Mouse (Mus musculus) forebrain, embryonic 15.5 days (tissue): Measurements from ENCODE around the gene Slc48a1. TPM values are rescaled to one million over a fixed set of nuclear protein-coding genes. Genes with fewer than 3 reads are reported as not detected.

Experiments used
- ATAC-seq: fragments of 200-750 bp; cut with Nextera tagmentation; replicated peaks from 2 replicates; pipeline ENCODE4 v1.8.0; 2017; ENCODE audit warnings: mild to moderate bottlenecking, moderate TSS enrichment, moderate library complexity
- H3K27ac ChIP-seq: fragments of 300-500 bp; sonication (generic); replicated peaks from 2 replicates; pipeline ENCODE4 v1.5.1; 2015; ENCODE audit warnings: mild to moderate bottlenecking, inconsistent platforms
- H3K27me3 ChIP-seq: fragments of 300-500 bp; sonication (generic); 2 replicates; pipeline ENCODE4 v1.6.1; 2015; ENCODE audit warnings: inconsistent platforms
- H3K36me3 ChIP-seq: fragments of 300-500 bp; sonication (generic); 2 replicates; pipeline ENCODE4 v1.6.1; 2015; ENCODE audit warnings: mild to moderate bottlenecking, inconsistent platforms
- H3K4me1 ChIP-seq: fragments of 300-500 bp; sonication (generic); 2 replicates; pipeline ENCODE4 v1.6.1; 2015; ENCODE audit warnings: inconsistent platforms
- H3K4me2 ChIP-seq: fragments of 300-500 bp; sonication (generic); replicated peaks from 2 replicates; pipeline ENCODE4 v1.6.1; 2015; ENCODE audit warnings: mild to moderate bottlenecking, inconsistent platforms
- H3K4me3 ChIP-seq: fragments of 300-500 bp; sonication (generic); 2 replicates; pipeline ENCODE4 v1.5.1; 2015; ENCODE audit warnings: mild to moderate bottlenecking, inconsistent platforms
- H3K9ac ChIP-seq: fragments of 300-500 bp; sonication (generic); replicated peaks from 2 replicates; pipeline ENCODE4 v1.6.1; 2015; ENCODE audit warnings: mild to moderate bottlenecking, inconsistent platforms
- H3K9me3 ChIP-seq: fragments of 300-500 bp; sonication (generic); 2 replicates; pipeline ENCODE4 v1.6.1; 2016; ENCODE audit warnings: inconsistent platforms
- WGBS: fragments of 180-500 bp; shearing (Covaris S2); methylation state at CpG from one replicate; pipeline ENCODE4 v1.1.7; 2015; ENCODE audit warnings: mixed read lengths; 5-methylcytosine and 5-hydroxymethylcytosine counted together
- polyA plus RNA-seq: library from polyadenylated mRNA; unstranded; fragments of >200 nt; fragmentation: Nextera tagmentation; extraction: Ambion mirVana; gene quantifications from 2 replicates; pipeline ENCODE4 v1.2.1, GENCODE M21; 2015

Slc48a1 gene
- 64.9 and 66.6 TPM in 2 replicates for polyA plus RNA-seq

DNA sequence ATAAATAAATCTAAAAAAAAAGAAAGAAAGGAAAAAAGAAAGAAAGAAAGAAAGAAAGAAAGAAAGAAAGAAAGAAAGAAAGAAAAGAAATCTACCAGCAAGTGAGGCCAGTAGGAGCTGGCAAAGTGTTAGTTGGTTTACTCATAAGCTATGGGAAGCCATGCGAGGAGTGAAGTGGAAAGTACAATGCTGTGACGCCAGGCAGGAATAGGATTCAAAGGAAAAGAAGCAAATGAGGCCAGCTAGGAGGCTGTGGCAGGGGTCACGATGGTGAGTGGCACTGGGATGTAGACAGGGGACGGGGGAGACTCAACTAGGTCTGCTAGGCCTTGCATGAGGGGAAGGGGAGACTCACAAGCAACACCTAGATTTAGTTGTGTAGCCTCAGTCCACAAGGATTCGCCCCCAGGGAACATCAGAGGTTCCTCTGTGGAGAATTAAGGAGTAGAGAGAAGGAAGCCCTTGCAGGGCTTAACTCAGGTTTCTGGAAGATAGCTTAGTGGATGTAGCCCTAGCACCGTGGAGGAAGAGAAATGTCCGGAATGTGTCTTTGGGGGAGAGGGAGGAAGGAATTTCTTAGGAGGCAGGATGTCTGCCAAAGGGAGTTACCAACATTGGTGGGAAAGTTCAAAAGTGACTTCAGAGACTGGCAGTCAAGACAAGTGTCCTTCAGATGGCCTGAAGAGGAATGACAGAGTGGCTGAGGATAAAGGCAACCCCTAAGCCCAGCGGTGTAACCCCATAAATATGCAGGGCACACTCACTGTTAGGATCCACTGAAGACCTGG lies at the start of gene Slc48a1:
Gene Slc48a1 (plus strand): TSS at position 210 of the 788 bp plus-strand sequence.
- H3K9ac ChIP-seq, result no peak within 1 kb of the TSS
- H3K9me3 ChIP-seq, result no peaks in the 10 kb centered on the region
- peaks cover 25% of the 10 kb centered on the region for H3K4me1 ChIP-seq
- no peak within 1 kb of the TSS for H3K4me2 ChIP-seq
- no peak for ATAC-seq
- 75% methylated on average over 8 of the region's 8 CpGs for WGBS
- H3K4me3 ChIP-seq, result no peak within 1 kb of the TSS
- peaks cover 10% of the 10 kb centered on the region; the same call in 1 of the 2 replicates for H3K27me3 ChIP-seq
- H3K27ac ChIP-seq, result no peak within 1 kb of the TSS
- no peaks in the 10 kb centered on the region for H3K36me3 ChIP-seq

DNA sequence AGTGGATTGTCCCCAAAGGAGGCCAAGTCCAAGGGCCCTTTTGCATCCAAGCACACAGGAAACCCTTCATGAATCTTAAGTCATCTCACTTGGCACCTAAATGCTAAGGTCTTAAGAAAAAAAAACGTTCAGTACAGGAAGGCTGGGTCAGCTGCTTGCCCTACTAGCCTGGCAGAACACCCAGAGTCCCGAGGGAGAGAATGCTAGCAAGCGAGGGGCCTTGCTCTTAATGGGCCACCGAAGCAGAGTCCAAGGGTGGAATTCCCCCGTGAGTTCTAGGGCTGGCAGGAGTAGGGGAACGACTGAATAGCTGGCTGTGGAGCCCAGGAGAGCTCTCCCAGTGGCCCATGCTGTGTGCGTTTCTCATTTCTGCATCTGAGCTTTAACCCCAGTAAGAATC lies 49.5 kb upstream of the Slc48a1 start:
- Histone ChIP-seq H3K4me2 (no peak overlapping the region), H3K4me3 (no peak overlapping the region), H3K4me1 (no peaks in the 10 kb centered on the region), H3K9me3 (no peaks in the 10 kb centered on the region), H3K27ac (no peak overlapping the region), H3K27me3 (no peaks in the 10 kb centered on the region), H3K36me3 (no peaks in the 10 kb centered on the region), H3K9ac (no peak overlapping the region)
- no peak for ATAC-seq
- WGBS, result 54% methylated on average over 7 of the region's 7 CpGs

- Histone ChIP-seq H3K9me3 (no peaks in the 10 kb centered on the region), H3K36me3 (no peaks in the 10 kb centered on the region), H3K4me3 (no peak overlapping the region), H3K4me1 (no peaks in the 10 kb centered on the region), H3K9ac (no peak overlapping the region), H3K4me2 (no peak overlapping the region), H3K27me3 (no peaks in the 10 kb centered on the region), H3K27ac (no peak overlapping the region)
- no peak for ATAC-seq
- 60% methylated on average over 6 of the region's 6 CpGs for WGBS
Observed at GRCm38 (mm10) chr15:97730365-97730764, 48.0 kb upstream of the Slc48a1 start.

DNA sequence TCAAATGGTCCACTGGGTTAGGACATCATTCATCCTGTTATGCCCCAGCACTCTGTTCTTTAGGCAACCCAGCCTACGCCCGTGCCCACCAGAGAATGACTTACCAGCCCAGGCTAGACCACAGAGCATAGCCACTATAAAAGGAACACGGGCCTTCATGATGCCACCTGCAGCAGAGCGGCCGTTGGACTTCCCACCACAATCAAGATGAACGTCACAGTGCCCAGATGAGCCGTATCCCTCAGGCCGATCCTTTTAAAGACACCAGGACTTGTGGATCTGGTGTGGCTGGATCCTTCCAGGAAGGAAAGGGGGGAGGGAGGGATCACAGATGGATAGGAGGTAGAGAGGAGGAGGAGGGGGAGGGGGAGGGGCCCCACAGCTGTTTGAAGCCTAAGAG lies 47.2 kb upstream of the Slc48a1 start, which contains the start of gene Endou:
Gene Endou (minus strand): TSS at position 229 of the 400 bp plus-strand sequence.
- Histone ChIP-seq H3K27me3 (no peaks in the 10 kb centered on the region), H3K4me3 (no peak within 1 kb of the TSS), H3K9ac (no peak within 1 kb of the TSS), H3K36me3 (no peaks in the 10 kb centered on the region), H3K4me1 (no peaks in the 10 kb centered on the region), H3K27ac (no peak within 1 kb of the TSS), H3K4me2 (no peak within 1 kb of the TSS), H3K9me3 (no peaks in the 10 kb centered on the region)
- ATAC-seq, result no peak
- WGBS, result 93% methylated on average over 8 of the region's 8 CpGs

DNA sequence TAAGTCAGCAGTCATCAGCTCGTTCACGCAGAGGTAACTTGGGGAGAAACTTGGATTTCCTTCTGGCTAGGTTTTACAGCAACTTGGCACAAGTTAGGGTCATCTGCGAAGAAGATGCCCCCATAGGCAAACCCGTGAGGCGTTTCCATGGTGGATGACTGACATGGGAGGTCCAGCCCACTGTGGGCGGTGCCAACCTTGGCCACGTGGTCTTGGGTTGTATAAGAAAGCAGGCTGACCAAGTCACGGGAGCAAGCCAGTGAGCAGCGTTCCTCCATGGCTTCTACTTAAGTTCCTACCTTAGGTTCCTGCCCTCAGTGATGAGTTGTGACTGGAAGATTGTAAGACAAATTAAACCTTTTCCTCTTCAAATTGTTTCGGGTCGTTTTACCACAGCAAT lies 46.3 kb upstream of the Slc48a1 start:
- no peak for ATAC-seq
- H3K36me3 ChIP-seq, result no peaks in the 10 kb centered on the region
- no peaks in the 10 kb centered on the region for H3K9me3 ChIP-seq
- H3K4me3 ChIP-seq, result no peak overlapping the region
- H3K27me3 ChIP-seq, result no peaks in the 10 kb centered on the region
- H3K27ac ChIP-seq, result no peak overlapping the region
- H3K4me1 ChIP-seq, result no peaks in the 10 kb centered on the region
- WGBS, result 92% methylated on average over 11 of the region's 11 CpGs
- no peak overlapping the region for H3K4me2 ChIP-seq
- H3K9ac ChIP-seq, result no peak overlapping the region

DNA sequence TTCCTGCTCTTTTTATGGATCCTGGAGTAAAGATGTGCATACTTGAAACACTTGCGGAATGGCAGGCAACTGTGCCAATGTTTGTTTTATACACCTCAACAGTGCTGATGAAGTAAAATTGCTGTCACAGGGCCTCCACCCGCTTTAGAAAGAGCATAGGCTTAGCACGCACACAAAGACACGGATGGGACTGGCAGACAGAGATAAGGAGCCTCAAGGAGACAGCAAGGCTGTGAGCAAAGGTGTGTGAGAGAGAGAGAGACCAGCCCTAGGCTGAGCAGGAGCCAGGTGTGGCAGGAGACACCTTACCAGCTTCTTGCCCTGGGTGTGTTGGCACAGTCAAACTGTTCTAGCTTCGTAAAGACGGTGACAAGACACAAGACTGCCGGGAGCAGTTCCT lies 39.4 kb upstream of the Slc48a1 start:
- H3K9me3 ChIP-seq, result no peaks in the 10 kb centered on the region
- H3K36me3 ChIP-seq, result no peaks in the 10 kb centered on the region
- WGBS, result 96% methylated on average over 7 of the region's 7 CpGs
- ATAC-seq, result no peak
- H3K4me2 ChIP-seq, result no peak overlapping the region
- H3K9ac ChIP-seq, result no peak overlapping the region
- H3K4me3 ChIP-seq, result no peak overlapping the region
- H3K4me1 ChIP-seq, result no peaks in the 10 kb centered on the region
- no peaks in the 10 kb centered on the region for H3K27me3 ChIP-seq
- no peak overlapping the region for H3K27ac ChIP-seq

DNA sequence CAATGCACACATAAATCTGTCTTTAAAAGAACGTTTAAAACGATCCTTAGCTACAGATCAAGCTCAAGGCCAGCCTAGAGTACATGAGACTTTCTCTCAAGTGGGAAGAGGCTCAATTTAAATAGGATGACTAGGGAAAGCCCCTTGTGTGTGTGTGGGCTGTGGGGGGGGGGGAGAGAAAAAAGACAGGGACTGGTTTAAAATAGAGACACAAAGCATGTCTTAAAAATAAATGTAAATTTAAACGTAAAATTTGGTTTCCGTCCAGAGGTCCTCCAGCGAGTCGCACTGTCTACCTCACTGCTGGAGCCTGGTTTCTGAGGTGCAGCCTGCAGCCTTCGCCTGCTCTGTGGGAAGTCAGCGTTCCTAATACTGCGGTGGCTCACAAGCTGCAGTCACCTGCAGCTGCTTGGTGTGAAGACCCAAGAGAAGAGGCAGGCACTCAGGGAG lies 38.0 kb upstream of the Slc48a1 start:
- WGBS, result 86% methylated on average over 9 of the region's 9 CpGs
- Histone ChIP-seq H3K9me3 (no peaks in the 10 kb centered on the region), H3K4me2 (no peak overlapping the region), H3K9ac (no peak overlapping the region), H3K27ac (no peak overlapping the region), H3K27me3 (no peaks in the 10 kb centered on the region), H3K4me3 (no peak overlapping the region), H3K36me3 (no peaks in the 10 kb centered on the region), H3K4me1 (no peaks in the 10 kb centered on the region)
- ATAC-seq, result no peak

DNA sequence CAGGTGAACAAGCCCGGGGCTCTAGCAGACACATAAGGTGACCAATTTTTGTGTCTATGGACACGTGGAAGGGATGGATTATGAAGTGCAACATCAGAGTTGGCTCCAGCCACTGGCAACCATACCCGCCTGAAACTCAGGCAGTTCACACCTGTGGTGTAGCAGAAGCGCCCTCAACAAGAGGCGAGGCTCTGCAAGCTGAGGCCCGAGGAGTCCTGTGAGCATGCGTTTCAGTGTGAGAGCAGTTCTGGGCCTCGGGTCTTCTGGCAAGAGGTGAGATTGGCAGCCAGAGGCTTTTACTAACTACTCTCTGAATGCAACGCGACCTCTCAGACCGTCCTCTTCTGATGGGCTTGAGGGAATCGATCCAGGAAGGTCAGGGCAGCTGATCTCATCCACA lies 36.7 kb upstream of the Slc48a1 start:
- WGBS, result 82% methylated on average over 12 of the region's 12 CpGs
- H3K27me3 ChIP-seq, result no peaks in the 10 kb centered on the region
- H3K9me3 ChIP-seq, result no peaks in the 10 kb centered on the region
- no peaks in the 10 kb centered on the region for H3K36me3 ChIP-seq
- H3K4me2 ChIP-seq, result no peak overlapping the region
- no peaks in the 10 kb centered on the region for H3K4me1 ChIP-seq
- ATAC-seq, result no peak
- no peak overlapping the region for H3K27ac ChIP-seq
- no peak overlapping the region for H3K9ac ChIP-seq
- no peak overlapping the region for H3K4me3 ChIP-seq

DNA sequence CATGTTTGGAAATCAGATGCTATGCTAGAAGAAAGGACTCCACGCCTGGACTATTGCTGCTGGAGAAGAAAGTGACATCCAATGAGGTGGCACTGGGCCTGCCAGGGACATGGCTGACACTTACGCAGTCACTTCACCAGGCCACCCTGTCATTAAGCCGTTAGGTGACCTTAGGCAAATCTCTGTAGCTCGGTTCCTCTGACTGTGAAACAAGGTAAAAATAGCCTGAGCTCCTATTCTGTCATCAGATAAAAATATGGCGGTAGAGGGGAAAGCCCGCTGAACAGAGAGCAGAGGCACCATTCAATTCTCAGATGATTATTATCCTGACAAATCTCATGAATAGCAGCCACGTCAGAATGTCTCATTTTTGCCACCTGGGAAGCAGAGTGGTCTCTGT lies 36.2 kb upstream of the Slc48a1 start:
- Histone ChIP-seq H3K27ac (no peak overlapping the region), H3K4me2 (no peak overlapping the region), H3K9me3 (no peaks in the 10 kb centered on the region), H3K27me3 (no peaks in the 10 kb centered on the region), H3K9ac (no peak overlapping the region), H3K4me3 (no peak overlapping the region), H3K4me1 (no peaks in the 10 kb centered on the region), H3K36me3 (no peaks in the 10 kb centered on the region)
- ATAC-seq, result no peak
- 62% methylated on average over 7 of the region's 7 CpGs for WGBS

GRCm38 (mm10) chr15:97742600-97742999 lies 35.7 kb upstream of the Slc48a1 start:
- ATAC-seq, result no peak
- Histone ChIP-seq H3K4me3 (no peak overlapping the region), H3K4me1 (no peaks in the 10 kb centered on the region), H3K27ac (no peak overlapping the region), H3K9ac (no peak overlapping the region), H3K4me2 (no peak overlapping the region), H3K9me3 (no peaks in the 10 kb centered on the region), H3K27me3 (no peaks in the 10 kb centered on the region), H3K36me3 (no peaks in the 10 kb centered on the region)
- WGBS, result 63% methylated on average over 4 of the region's 4 CpGs

- Histone ChIP-seq H3K4me3 (no peak overlapping the region), H3K4me2 (no peak overlapping the region), H3K27ac (no peak overlapping the region), H3K36me3 (no peaks in the 10 kb centered on the region), H3K9me3 (no peaks in the 10 kb centered on the region), H3K9ac (no peak overlapping the region), H3K27me3 (no peaks in the 10 kb centered on the region), H3K4me1 (no peaks in the 10 kb centered on the region)
- WGBS, result 88% methylated on average over 5 of the region's 5 CpGs
- ATAC-seq, result no peak
Observed at GRCm38 (mm10) chr15:97743210-97743609, 35.1 kb upstream of the Slc48a1 start.

GRCm38 (mm10) chr15:97743961-97744525 lies 34.3 kb upstream of the Slc48a1 start:
- WGBS, result 75% methylated on average over 12 of the region's 12 CpGs
- Histone ChIP-seq H3K4me1 (no peaks in the 10 kb centered on the region), H3K4me3 (no peak overlapping the region), H3K4me2 (no peak overlapping the region), H3K27ac (no peak overlapping the region), H3K36me3 (no peaks in the 10 kb centered on the region), H3K9ac (no peak overlapping the region), H3K9me3 (no peaks in the 10 kb centered on the region), H3K27me3 (no peaks in the 10 kb centered on the region)
- ATAC-seq, result no peak
